Mouse (Mus musculus) liver, embryonic 15.5 days (tissue): Measurements from ENCODE around the gene Rnft2. TPM values are rescaled to one million over a fixed set of nuclear protein-coding genes. Genes with fewer than 3 reads are reported as not detected.
A peak's percentile ranks its signal among the peaks of the same experiment; 100 is the strongest.

Experiments
- ATAC-seq: fragments of 200-750 bp; cut with Nextera tagmentation; 2 replicates; pipeline ENCODE4 v1.8.0; 2017; ENCODE audit warnings: moderate number of reproducible peaks, mild to moderate bottlenecking, moderate library complexity; ENCODE audit not compliant: insufficient read depth
- H3K27ac ChIP-seq: fragments of 300-500 bp; sonication (generic); replicated peaks from 2 replicates; pipeline ENCODE4 v1.5.1; 2015; ENCODE audit warnings: mild to moderate bottlenecking, inconsistent platforms
- H3K27me3 ChIP-seq: fragments of 300-500 bp; sonication (generic); 2 replicates; pipeline ENCODE4 v1.6.1; 2015; ENCODE audit warnings: mild to moderate bottlenecking, inconsistent platforms
- H3K36me3 ChIP-seq: fragments of 300-500 bp; sonication (generic); replicated peaks from 2 replicates; pipeline ENCODE4 v1.6.1; 2015; ENCODE audit warnings: moderate library complexity, mild to moderate bottlenecking, inconsistent platforms
- H3K4me1 ChIP-seq: fragments of 300-500 bp; sonication (generic); replicated peaks from 2 replicates; pipeline ENCODE4 v1.6.1; 2015; ENCODE audit warnings: inconsistent platforms
- H3K4me2 ChIP-seq: fragments of 300-500 bp; sonication (generic); 2 replicates; pipeline ENCODE4 v1.6.1; 2015; ENCODE audit warnings: moderate library complexity, mild to moderate bottlenecking, inconsistent platforms
- H3K4me3 ChIP-seq: fragments of 300-500 bp; sonication (generic); replicated peaks from 2 replicates; pipeline ENCODE4 v1.5.1; 2015; ENCODE audit warnings: mild to moderate bottlenecking, inconsistent platforms
- H3K9ac ChIP-seq: fragments of 300-500 bp; sonication (generic); 2 replicates; pipeline ENCODE4 v1.6.1; 2015; ENCODE audit warnings: moderate library complexity, mild to moderate bottlenecking, inconsistent platforms
- H3K9me3 ChIP-seq: fragments of 300-500 bp; sonication (generic); replicated peaks from 2 replicates; pipeline ENCODE4 v1.6.1; 2016; ENCODE audit warnings: inconsistent platforms
- WGBS: fragments of 180-500 bp; shearing (Covaris S2); methylation state at CpG from one replicate; pipeline ENCODE4 v1.1.7; 2015; ENCODE audit warnings: mixed read lengths; ENCODE audit not compliant: insufficient replicate concordance; 5-methylcytosine and 5-hydroxymethylcytosine counted together
- polyA plus RNA-seq: library from polyadenylated mRNA; unstranded; fragments of >200 nt; fragmentation: Nextera tagmentation; extraction: Ambion mirVana; gene quantifications from 2 replicates; pipeline ENCODE4 v1.2.1, GENCODE M21; 2015

Gene Rnft2
- polyA plus RNA-seq, 1 experiment from 2014 or later: 0.21 TPM

DNA sequence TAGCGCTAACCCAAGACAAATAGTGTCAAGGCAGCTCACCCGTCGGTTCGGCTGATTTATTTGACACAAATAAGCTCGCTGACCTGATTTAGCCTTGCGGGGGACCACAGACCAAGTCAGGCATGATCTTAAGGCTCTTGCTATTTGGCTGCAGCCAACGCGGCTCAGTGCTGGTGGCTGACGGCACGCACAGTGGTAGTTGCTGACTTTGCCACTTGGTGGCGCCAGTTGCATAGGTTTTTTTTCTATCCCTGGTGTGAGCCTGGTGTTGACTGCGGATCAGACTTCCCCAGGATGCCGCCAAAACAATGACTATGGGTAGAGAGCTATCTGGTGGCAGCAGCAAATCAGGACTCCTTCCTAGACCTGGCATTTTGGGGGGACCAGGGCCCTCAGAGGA lies 24.1 kb upstream of the Rnft2 start:
- H3K27me3 ChIP-seq: peaks cover 49% of the 10 kb centered on the region
- H3K9ac ChIP-seq: no peak overlapping the region
- no peak overlapping the region for H3K27ac ChIP-seq
- no peaks in the 10 kb centered on the region for H3K9me3 ChIP-seq
- H3K36me3 ChIP-seq: no peaks in the 10 kb centered on the region
- ATAC-seq: peak; percentile 26; the same call in 1 of the 2 replicates
- H3K4me1 ChIP-seq: peaks cover 14% of the 10 kb centered on the region; the same call in 1 of the 2 replicates
- H3K4me2 ChIP-seq: no peak overlapping the region
- 2% methylated on average over 13 of the region's 13 CpGs for WGBS
- H3K4me3 ChIP-seq: no peak overlapping the region

DNA sequence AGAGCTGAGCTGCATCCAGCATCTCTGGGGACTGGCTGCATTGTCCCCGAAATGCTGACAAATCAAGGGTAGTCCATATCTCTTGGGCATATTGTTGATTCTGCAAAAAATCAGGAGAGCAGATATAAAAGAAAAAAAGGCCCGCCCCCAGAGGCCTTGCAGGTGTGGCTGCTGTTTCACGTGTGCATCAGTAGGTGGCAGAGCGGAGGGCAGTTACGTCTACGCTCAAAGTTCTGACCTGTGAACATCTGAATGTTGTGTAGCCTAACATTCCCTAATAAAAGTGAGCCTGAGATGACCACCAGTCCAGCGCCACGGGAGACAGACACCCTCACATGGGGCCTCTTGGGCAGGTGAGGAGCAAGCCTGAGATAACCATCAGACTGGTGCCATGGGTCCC lies 21.4 kb upstream of the Rnft2 start:
- WGBS: 30% methylated on average over 8 of the region's 8 CpGs
- Histone ChIP-seq H3K9me3 (no peaks in the 10 kb centered on the region), H3K4me3 (no peak overlapping the region)

DNA sequence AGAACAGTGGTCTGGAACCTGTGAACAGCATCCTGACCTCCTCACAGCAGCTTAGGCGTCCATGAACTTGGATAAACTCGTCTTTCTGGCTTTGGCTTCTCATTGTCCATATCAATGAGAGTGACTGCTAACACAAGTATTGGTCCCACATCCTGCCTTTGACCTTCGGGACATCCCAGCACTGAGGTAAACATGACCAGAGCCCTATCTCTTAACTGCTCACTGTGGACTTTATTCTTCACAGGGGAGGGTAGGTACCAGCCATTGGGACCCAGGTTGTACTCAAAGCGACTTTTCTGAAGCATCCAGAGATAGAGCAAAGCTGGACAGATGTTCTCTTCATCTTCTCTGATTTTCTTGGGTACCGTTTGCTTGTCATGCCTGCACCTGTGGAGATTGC lies 20.4 kb upstream of the Rnft2 start:
- H3K4me2 ChIP-seq: no peak overlapping the region
- no peak overlapping the region for H3K4me3 ChIP-seq
- H3K27ac ChIP-seq: no peak overlapping the region
- no peaks in the 10 kb centered on the region for H3K9me3 ChIP-seq
- 46% methylated on average over 5 of the region's 5 CpGs for WGBS
- H3K27me3 ChIP-seq: peaks cover 19% of the 10 kb centered on the region; the same call in 1 of the 2 replicates
- peak; percentile 41; the same call in 1 of the 2 replicates for ATAC-seq
- H3K36me3 ChIP-seq: 0 out of 2 replicates have a peak, but pooled peaks cover 6% of the 10 kb centered on the region
- H3K4me1 ChIP-seq: peaks cover 11% of the 10 kb centered on the region; the same call in 1 of the 2 replicates
- no peak overlapping the region for H3K9ac ChIP-seq

More for the DNA sequence above, 21.4 kb upstream of the Rnft2 start:
- Histone ChIP-seq H3K4me1 (peaks cover 11% of the 10 kb centered on the region; the same call in 1 of the 2 replicates), H3K27me3 (peaks cover 27% of the 10 kb centered on the region; the same call in 1 of the 2 replicates), H3K4me2 (no peak overlapping the region), H3K36me3 (0 out of 2 replicates have a peak, but pooled peaks cover 4% of the 10 kb centered on the region), H3K9ac (no peak overlapping the region), H3K27ac (no peak overlapping the region)
- no peak for ATAC-seq

DNA sequence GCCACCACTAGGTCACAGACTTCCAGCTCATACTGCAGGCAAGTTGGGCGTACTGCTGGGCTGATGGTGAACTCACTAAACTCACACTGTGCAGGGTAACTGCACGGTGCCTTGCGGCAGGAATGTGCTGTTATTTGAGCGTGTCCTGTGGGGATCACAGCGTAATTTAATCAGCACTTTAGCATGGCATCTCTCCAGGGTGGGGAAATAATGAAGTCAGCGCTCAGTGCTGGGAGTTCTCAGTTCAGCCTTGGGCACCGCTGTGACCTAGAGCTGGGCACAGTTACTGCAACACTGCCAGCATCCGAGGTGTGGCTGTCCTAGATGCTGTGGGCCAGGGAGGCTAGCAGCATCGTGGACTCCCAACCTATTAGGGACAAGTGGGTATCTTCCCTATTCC lies 19.4 kb upstream of the Rnft2 start:
- Histone ChIP-seq H3K4me3 (no peak overlapping the region), H3K4me1 (peaks cover 13% of the 10 kb centered on the region; the same call in 1 of the 2 replicates), H3K9me3 (no peaks in the 10 kb centered on the region), H3K9ac (no peak overlapping the region), H3K27me3 (peaks cover 10% of the 10 kb centered on the region; the same call in 1 of the 2 replicates), H3K4me2 (no peak overlapping the region), H3K27ac (no peak overlapping the region), H3K36me3 (0 out of 2 replicates have a peak, but pooled peaks cover 6% of the 10 kb centered on the region)
- ATAC-seq: no peak
- WGBS: 76% methylated on average over 9 of the region's 9 CpGs

DNA sequence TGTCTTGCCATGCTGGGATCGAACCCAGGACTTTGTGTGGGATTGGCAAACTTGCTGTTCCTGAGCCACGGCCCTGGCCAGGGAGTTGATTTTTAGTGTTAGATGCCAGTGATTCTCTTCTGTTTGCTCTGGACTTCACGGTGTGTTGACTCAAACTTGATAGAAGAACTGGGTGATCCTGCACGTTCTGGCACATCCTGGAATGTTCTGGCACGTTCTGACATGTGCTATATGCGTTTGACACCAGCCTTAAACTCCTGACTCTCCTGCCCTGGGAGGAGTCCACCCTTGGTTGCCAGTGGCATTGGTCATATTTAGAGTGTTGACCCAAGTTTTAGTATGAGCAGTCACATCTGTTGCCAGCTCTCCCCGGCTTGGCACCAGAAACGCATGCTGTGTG lies 17.5 kb upstream of the Rnft2 start:
- ATAC-seq: no peak
- Histone ChIP-seq H3K9ac (no peak overlapping the region), H3K9me3 (no peaks in the 10 kb centered on the region), H3K4me3 (no peak overlapping the region), H3K27ac (no peak overlapping the region), H3K27me3 (no peaks in the 10 kb centered on the region), H3K4me1 (peaks cover 11% of the 10 kb centered on the region; the same call in 1 of the 2 replicates), H3K4me2 (no peak overlapping the region), H3K36me3 (0 out of 2 replicates have a peak, but pooled peaks cover 9% of the 10 kb centered on the region)
- 71% methylated on average over 8 of the region's 8 CpGs for WGBS

DNA sequence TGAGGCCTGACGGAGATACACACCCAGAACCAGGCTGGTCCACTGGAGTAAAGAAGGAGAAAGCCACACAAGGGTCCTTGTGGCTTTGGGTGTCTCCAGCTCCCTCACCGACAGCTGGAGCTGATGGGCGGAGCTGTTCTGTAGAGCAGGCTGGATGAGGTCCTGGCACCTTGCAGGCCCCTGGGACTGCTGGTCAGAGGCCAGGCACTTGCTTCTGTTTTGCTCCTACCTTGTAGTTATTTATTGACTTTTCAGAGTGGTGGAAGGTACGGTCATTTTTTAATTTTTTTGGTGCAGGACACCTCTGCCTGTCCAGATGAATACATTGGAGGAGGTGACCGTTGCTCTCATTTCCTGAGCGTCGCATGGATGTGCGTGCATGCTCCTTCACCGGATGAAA lies 16.3 kb upstream of the Rnft2 start:
- no peaks in the 10 kb centered on the region for H3K27me3 ChIP-seq
- H3K9ac ChIP-seq: no peak overlapping the region
- H3K27ac ChIP-seq: no peak overlapping the region
- no peak overlapping the region for H3K4me3 ChIP-seq
- peaks cover 11% of the 10 kb centered on the region; the same call in 1 of the 2 replicates for H3K36me3 ChIP-seq
- ATAC-seq: no peak
- WGBS: 80% methylated on average over 9 of the region's 9 CpGs
- H3K4me1 ChIP-seq: peaks cover 7% of the 10 kb centered on the region; the same call in 1 of the 2 replicates
- H3K9me3 ChIP-seq: no peaks in the 10 kb centered on the region
- H3K4me2 ChIP-seq: no peak overlapping the region

DNA sequence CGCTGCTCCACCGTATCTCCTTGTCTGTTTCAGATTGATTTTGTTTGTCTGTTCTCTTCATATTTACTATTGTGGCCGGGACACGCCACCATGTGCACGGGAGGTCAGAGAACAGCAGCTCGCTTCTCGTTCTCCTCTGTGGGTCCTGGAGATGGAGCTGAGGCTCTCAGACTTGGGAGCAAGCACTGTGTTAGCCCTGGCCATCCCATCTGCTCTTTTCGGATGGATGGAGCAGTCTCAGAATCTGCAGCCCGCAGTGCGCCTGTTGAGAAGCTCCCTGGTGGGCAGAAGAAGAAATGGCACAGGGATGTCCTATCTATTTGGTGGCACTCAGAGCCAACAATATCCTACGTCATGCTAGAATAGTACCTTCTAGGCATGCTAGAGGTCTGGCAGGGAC lies 15.7 kb upstream of the Rnft2 start:
- ATAC-seq: no peak
- 75% methylated on average over 11 of the region's 11 CpGs for WGBS
- H3K4me3 ChIP-seq: no peak overlapping the region
- no peak overlapping the region for H3K9ac ChIP-seq
- no peak overlapping the region for H3K4me2 ChIP-seq
- peaks cover 4% of the 10 kb centered on the region; the same call in 1 of the 2 replicates for H3K4me1 ChIP-seq
- no peaks in the 10 kb centered on the region for H3K9me3 ChIP-seq
- H3K36me3 ChIP-seq: peaks cover 11% of the 10 kb centered on the region; the same call in 1 of the 2 replicates
- H3K27ac ChIP-seq: no peak overlapping the region
- H3K27me3 ChIP-seq: no peaks in the 10 kb centered on the region

DNA sequence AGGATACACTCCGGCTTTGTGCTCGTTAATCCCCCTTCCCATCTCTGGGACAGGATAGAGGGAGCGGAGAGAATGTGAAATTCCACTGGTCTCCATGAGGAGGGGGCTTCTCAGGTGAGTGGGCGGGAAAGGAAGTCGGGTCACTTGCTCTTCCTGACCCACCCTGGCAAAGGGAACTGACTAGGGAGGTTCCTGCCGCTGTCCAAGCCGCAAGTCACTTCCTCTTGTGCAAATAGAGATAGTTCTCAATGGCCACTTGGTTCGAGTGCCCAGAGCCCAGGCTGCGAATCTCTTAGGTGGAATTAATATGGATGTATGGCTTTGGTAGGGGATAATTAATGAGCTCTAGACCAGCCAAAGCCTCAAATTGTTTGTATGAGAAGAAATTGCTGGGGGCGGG lies 15.1 kb upstream of the Rnft2 start:
- no peak overlapping the region for H3K27ac ChIP-seq
- H3K36me3 ChIP-seq: peaks cover 11% of the 10 kb centered on the region; the same call in 1 of the 2 replicates
- 24% methylated on average over 10 of the region's 10 CpGs for WGBS
- no peaks in the 10 kb centered on the region for H3K27me3 ChIP-seq
- H3K4me1 ChIP-seq: 0 out of 2 replicates have a peak, but pooled peaks cover 4% of the 10 kb centered on the region
- no peaks in the 10 kb centered on the region for H3K9me3 ChIP-seq
- no peak for ATAC-seq
- H3K4me3 ChIP-seq: no peak overlapping the region
- H3K9ac ChIP-seq: no peak overlapping the region
- H3K4me2 ChIP-seq: no peak overlapping the region

DNA sequence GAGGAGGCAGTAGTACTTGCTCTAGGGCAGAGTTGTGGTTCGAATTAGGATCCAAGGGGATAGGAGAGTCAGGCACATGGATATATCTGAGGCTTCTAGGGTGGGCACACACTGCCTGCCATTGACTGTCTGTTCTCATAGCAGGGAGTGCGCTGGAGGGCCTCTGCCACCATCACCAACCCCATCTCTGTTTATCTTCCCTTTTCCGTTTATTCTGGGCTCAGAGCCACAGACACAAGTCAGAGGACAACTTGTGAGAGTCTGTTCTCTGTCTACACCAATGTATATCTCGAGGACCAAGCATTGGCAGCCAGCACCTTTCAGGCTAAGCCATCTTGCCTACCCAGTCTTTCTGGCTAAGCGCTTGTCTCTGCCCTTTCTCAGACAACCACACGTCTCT lies 14.7 kb upstream of the Rnft2 start:
- H3K4me1 ChIP-seq: 0 out of 2 replicates have a peak, but pooled peaks cover 4% of the 10 kb centered on the region
- no peak overlapping the region for H3K9ac ChIP-seq
- no peak overlapping the region for H3K27ac ChIP-seq
- no peaks in the 10 kb centered on the region for H3K9me3 ChIP-seq
- no peak for ATAC-seq
- H3K27me3 ChIP-seq: no peaks in the 10 kb centered on the region
- H3K36me3 ChIP-seq: peaks cover 11% of the 10 kb centered on the region; the same call in 1 of the 2 replicates
- no peak overlapping the region for H3K4me2 ChIP-seq
- no peak overlapping the region for H3K4me3 ChIP-seq
- WGBS: 42% methylated on average over 6 of the region's 6 CpGs

DNA sequence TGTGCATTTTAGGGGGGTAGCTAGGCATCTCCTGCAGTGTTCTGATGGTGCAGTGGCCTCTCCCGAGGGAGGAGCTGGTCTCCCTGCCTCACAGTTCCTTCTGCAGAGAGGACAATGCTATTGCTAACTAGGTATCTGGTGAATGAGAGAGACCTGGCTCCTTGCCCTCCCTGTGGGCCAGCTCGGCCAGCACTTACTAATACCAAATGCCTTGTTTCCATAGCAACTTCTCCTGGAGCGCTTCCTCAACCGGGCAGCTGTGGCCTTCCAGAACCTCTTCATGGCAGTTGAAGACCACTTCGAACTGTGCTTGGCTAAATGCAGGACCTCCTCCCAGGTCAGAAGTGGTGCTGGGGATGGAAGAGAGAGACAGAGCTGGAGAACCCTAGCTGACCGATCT lies 14.2 kb upstream of the Rnft2 start:
- WGBS: 60% methylated on average over 6 of the region's 6 CpGs
- H3K9me3 ChIP-seq: no peaks in the 10 kb centered on the region
- no peak overlapping the region for H3K4me2 ChIP-seq
- peaks cover 11% of the 10 kb centered on the region; the same call in 1 of the 2 replicates for H3K36me3 ChIP-seq
- no peaks in the 10 kb centered on the region for H3K27me3 ChIP-seq
- 0 out of 2 replicates have a peak, but pooled peaks cover 4% of the 10 kb centered on the region for H3K4me1 ChIP-seq
- no peak overlapping the region for H3K27ac ChIP-seq
- no peak overlapping the region for H3K9ac ChIP-seq
- H3K4me3 ChIP-seq: no peak overlapping the region
- no peak for ATAC-seq

DNA sequence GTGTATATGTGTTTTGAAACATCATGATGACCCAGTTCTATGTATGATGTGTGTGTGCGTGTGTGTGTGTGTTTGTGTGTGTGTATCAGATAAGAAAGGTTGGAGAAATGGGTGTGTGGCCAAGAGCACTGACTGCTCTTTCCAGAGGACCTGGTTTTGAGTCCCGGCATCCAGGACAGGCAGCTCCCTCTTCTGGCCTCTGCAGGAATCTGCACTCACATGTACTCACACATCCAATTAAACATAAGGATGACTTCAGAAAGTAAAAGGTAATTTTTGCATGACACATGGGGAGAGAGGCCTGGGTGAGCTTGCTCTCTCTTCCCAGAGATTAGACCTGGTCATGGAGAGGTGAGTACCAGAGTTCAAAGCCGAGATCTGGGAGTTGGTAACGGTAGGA lies 12.1 kb upstream of the Rnft2 start:
- ATAC-seq: no peak

More for the DNA sequence above, 12.1 kb upstream of the Rnft2 start:
- Histone ChIP-seq H3K4me2 (no peak overlapping the region), H3K4me3 (no peak overlapping the region), H3K27me3 (no peaks in the 10 kb centered on the region), H3K9me3 (no peaks in the 10 kb centered on the region), H3K4me1 (0 out of 2 replicates have a peak, but pooled peaks cover 4% of the 10 kb centered on the region), H3K27ac (no peak overlapping the region), H3K9ac (no peak overlapping the region), H3K36me3 (peaks cover 11% of the 10 kb centered on the region; the same call in 1 of the 2 replicates)
- WGBS: 74% methylated on average over 4 of the region's 4 CpGs
